Mouse (Mus musculus) kidney, postnatal 0 days (tissue): ENCODE data around the gene Fbln5. TPM values are rescaled to one million over a fixed set of nuclear protein-coding genes. Genes with fewer than 3 reads are reported as not detected.

Experiments used
- ATAC-seq: fragments of 200-750 bp; cut with Nextera tagmentation; replicated peaks from 2 replicates; pipeline ENCODE4 v1.8.0; 2017; ENCODE audit warnings: low read depth, moderate number of reproducible peaks, moderate TSS enrichment, moderate library complexity; ENCODE audit not compliant: low FRiP score
- DNase-seq: peaks from one replicate; pipeline ENCODE4 v3.0.0-alpha.2; 2016; ENCODE audit warnings: low spot score
- H3K27ac ChIP-seq: fragments of 300-500 bp; sonication (generic); 2 replicates; pipeline ENCODE4 v1.5.1; 2014; ENCODE audit warnings: mild to moderate bottlenecking
- H3K27me3 ChIP-seq: fragments of 300-500 bp; sonication (generic); 2 replicates; pipeline ENCODE4 v1.6.1; 2014; ENCODE audit warnings: low read length, mixed read lengths; ENCODE audit not compliant: insufficient read depth
- H3K36me3 ChIP-seq: fragments of 300-500 bp; sonication (generic); 2 replicates; pipeline ENCODE4 v1.6.1; 2014; ENCODE audit warnings: low read length, mixed read lengths; ENCODE audit not compliant: insufficient read depth
- H3K4me1 ChIP-seq: fragments of 300-500 bp; sonication (generic); replicated peaks from 2 replicates; pipeline ENCODE4 v1.6.1; 2014; ENCODE audit warnings: antibody characterized with exemption, low read length, mixed read lengths; ENCODE audit not compliant: insufficient read depth
- H3K4me2 ChIP-seq: fragments of 300-500 bp; sonication (generic); 2 replicates; pipeline ENCODE4 v1.6.1; 2014; ENCODE audit warnings: mild to moderate bottlenecking, low read length, moderate library complexity, mixed read lengths
- H3K4me3 ChIP-seq: fragments of 300-500 bp; sonication (generic); replicated peaks from 2 replicates; pipeline ENCODE4 v1.5.1; 2014; ENCODE audit warnings: low read depth, low read length
- H3K9ac ChIP-seq: fragments of 300-500 bp; sonication (generic); 2 replicates; pipeline ENCODE4 v1.6.1; 2014; ENCODE audit warnings: low read depth, low read length
- H3K9me3 ChIP-seq: fragments of 300-500 bp; sonication (generic); replicated peaks from 2 replicates; pipeline ENCODE4 v1.6.1; 2016; ENCODE audit warnings: low read length, inconsistent platforms, mixed read lengths
- CTCF ChIP-seq: IDR thresholded peaks from 2 replicates; pipeline ENCODE4 v1.5.1; 2016; ENCODE audit warnings: antibody characterized with exemption, low read depth, mild to moderate bottlenecking, moderate library complexity
- WGBS: fragments of 180-500 bp; shearing (Covaris S2); extraction: QIAGEN DNeasy Blood & Tissue Kit; methylation state at CpG from one replicate; pipeline ENCODE4 v1.1.7; 2014; 5-methylcytosine and 5-hydroxymethylcytosine counted together
- polyA plus RNA-seq: library from polyadenylated mRNA; unstranded; fragments of >200 nt; fragmentation: Nextera tagmentation; extraction: Ambion mirVana; gene quantifications from 2 replicates; pipeline ENCODE4 v1.2.1, GENCODE M21; 2015

Fbln5 gene
- polyA plus RNA-seq, 1 experiment from 2014 or later = 162 TPM

DNA sequence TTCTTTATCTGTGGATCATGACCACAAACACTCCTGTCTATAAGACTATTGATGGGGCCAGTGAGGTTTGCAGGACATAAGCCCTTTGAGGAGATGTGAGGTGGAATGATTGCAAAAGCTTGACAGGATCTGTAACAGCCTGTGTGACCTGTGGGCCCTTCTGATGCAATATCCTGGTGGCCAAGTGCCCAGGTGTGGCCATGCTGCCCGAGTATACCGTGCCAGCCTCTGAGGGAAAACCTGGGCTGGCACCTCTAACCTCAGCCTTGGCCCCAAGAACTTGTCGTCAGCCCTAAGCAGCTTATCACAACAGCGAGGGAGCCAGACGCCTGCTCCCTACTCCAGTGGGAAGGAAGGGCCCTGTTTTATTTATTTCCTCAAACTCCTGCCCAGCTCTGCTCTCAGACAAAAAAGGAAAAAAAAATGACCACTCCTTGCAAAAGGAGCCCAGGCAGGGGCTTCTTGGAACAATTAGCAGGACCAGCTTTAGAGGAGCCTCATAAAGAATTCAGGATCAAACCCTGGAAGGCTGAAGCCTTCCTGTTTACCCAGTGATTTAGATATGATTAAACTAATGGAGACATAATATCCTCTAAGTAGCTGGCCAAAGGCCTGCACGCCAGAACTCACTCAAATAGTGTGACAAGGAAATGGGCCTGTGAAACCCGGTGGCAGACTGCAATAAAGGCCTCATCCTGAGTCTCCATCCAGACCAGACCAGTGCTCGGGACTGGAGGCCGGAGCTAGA lies 51.4 kb downstream of the Fbln5 start:
- DNase-seq = peak; percentile 18
- TF ChIP-seq CTCF = no peak
- no peaks in the 10 kb centered on the region for H3K9me3 ChIP-seq

DNA sequence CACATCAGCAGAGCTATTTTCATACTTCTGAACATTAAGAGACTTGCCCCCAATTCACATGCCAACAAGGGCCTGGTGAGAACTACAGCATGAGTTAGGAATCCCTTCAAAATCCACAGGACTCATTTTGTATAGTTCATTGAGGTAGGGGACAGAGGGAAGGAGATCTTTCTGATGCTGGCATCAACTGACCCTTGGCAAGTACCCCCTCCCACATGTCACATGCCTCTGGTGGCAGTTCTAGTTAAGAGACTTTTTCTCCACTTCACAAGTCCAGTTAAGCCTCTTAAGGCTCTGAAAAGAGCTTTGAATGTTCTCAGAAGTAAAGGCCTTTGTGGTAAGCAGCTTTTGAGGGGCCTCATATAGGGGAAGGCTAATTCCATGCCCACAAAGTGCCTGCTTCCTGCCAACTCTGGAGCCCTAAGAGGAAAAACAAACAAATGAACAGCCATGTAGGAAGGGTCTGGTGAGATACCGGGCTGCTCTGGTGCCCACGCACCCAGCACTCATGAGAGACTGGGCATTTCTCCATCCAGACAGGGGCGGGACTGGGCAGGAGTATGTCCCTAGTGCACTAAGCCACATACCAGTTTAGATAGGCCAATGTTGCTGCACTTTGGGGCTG lies 52.5 kb downstream of the Fbln5 start:
- WGBS = 84% methylated on average over 3 of the region's 3 CpGs
- ATAC-seq = no peak
- no peak for DNase-seq

More for the DNA sequence above, 51.4 kb downstream of the Fbln5 start:
- Histone ChIP-seq H3K4me3 (no peak overlapping the region), H3K27me3 (no peaks in the 10 kb centered on the region), H3K27ac (no peak overlapping the region), H3K4me2 (no peak overlapping the region), H3K36me3 (no peaks in the 10 kb centered on the region), H3K9ac (no peak overlapping the region), H3K4me1 (peaks cover 4% of the 10 kb centered on the region; the same call in 1 of the 2 replicates)
- WGBS = 47% methylated on average over 9 of the region's 9 CpGs
- 0 out of 2 replicates have a peak, but pooled peaks have one; percentile 35 for ATAC-seq

GRCm38 (mm10) chr12:101764870-101765269 lies 54.0 kb downstream of the Fbln5 start:
- H3K27me3 ChIP-seq = no peaks in the 10 kb centered on the region
- no peak overlapping the region for H3K4me2 ChIP-seq
- peaks cover 4% of the 10 kb centered on the region; the same call in 1 of the 2 replicates for H3K4me1 ChIP-seq
- no peaks in the 10 kb centered on the region for H3K36me3 ChIP-seq
- ATAC-seq = no peak
- H3K9me3 ChIP-seq = no peaks in the 10 kb centered on the region
- no peak overlapping the region for H3K9ac ChIP-seq
- H3K4me3 ChIP-seq = no peak overlapping the region
- no peak for DNase-seq
- H3K27ac ChIP-seq = no peak overlapping the region
- TF ChIP-seq CTCF = no peak
- WGBS = 75% methylated on average over 5 of the region's 5 CpGs

More for the DNA sequence above, 52.5 kb downstream of the Fbln5 start:
- H3K4me1 ChIP-seq = peaks cover 4% of the 10 kb centered on the region; the same call in 1 of the 2 replicates
- TF ChIP-seq CTCF = no peak
- no peak overlapping the region for H3K9ac ChIP-seq
- no peak overlapping the region for H3K4me2 ChIP-seq
- no peaks in the 10 kb centered on the region for H3K27me3 ChIP-seq
- H3K27ac ChIP-seq = no peak overlapping the region
- H3K4me3 ChIP-seq = no peak overlapping the region
- no peaks in the 10 kb centered on the region for H3K36me3 ChIP-seq
- H3K9me3 ChIP-seq = no peaks in the 10 kb centered on the region

- H3K36me3 ChIP-seq = no peaks in the 10 kb centered on the region
- 49% methylated on average over 3 of the region's 3 CpGs for WGBS
- H3K27me3 ChIP-seq = no peaks in the 10 kb centered on the region
- H3K4me2 ChIP-seq = no peak overlapping the region
- H3K4me1 ChIP-seq = peaks cover 8% of the 10 kb centered on the region; the same call in 1 of the 2 replicates
- H3K4me3 ChIP-seq = no peak overlapping the region
- ATAC-seq (no peak), DNase-seq (no peak)
- TF ChIP-seq CTCF = no peak
- no peak overlapping the region for H3K9ac ChIP-seq
- H3K27ac ChIP-seq = no peak overlapping the region
- H3K9me3 ChIP-seq = no peaks in the 10 kb centered on the region
These were observed 55.8 kb downstream of the Fbln5 start for GRCm38 (mm10) chr12:101763065-101763464.

GRCm38 (mm10) chr12:101762054-101762453 lies 56.8 kb downstream of the Fbln5 start:
- ATAC-seq = no peak

GRCm38 (mm10) chr12:101759440-101760045 lies 59.3 kb downstream of the Fbln5 start:
- no peak overlapping the region for H3K4me2 ChIP-seq
- no peaks in the 10 kb centered on the region for H3K9me3 ChIP-seq
- H3K27me3 ChIP-seq = no peaks in the 10 kb centered on the region
- DNase-seq = peak; percentile 61
- no peak overlapping the region for H3K27ac ChIP-seq
- no peak overlapping the region for H3K4me3 ChIP-seq
- 0 out of 2 replicates have a peak, but pooled peaks cover 4% of the 10 kb centered on the region for H3K4me1 ChIP-seq
- no peak for TF ChIP-seq CTCF
- H3K9ac ChIP-seq = no peak overlapping the region
- no peak for ATAC-seq
- WGBS = 38% methylated on average over 6 of the region's 6 CpGs
- H3K36me3 ChIP-seq = no peaks in the 10 kb centered on the region

More at GRCm38 (mm10) chr12:101762054-101762453, 56.8 kb downstream of the Fbln5 start:
- Histone ChIP-seq H3K27me3 (no peaks in the 10 kb centered on the region), H3K4me3 (no peak overlapping the region), H3K4me1 (peaks cover 4% of the 10 kb centered on the region; the same call in 1 of the 2 replicates), H3K4me2 (no peak overlapping the region), H3K9me3 (no peaks in the 10 kb centered on the region), H3K27ac (no peak overlapping the region), H3K36me3 (no peaks in the 10 kb centered on the region), H3K9ac (no peak overlapping the region)
- TF ChIP-seq CTCF = peak; percentile 30; the same call in 1 of the 2 replicates
- no peak for DNase-seq
- WGBS = 79% methylated on average over 5 of the region's 5 CpGs
